Mouse (Mus musculus): ENCODE measurements around the gene Pdk3. TPM values are rescaled to one million over a fixed set of nuclear protein-coding genes. Genes with fewer than 3 reads are reported as not detected.

Gene Pdk3
- polyA plus RNA-seq, 1 experiment from 2014 or later, result 15.2 TPM

DNA sequence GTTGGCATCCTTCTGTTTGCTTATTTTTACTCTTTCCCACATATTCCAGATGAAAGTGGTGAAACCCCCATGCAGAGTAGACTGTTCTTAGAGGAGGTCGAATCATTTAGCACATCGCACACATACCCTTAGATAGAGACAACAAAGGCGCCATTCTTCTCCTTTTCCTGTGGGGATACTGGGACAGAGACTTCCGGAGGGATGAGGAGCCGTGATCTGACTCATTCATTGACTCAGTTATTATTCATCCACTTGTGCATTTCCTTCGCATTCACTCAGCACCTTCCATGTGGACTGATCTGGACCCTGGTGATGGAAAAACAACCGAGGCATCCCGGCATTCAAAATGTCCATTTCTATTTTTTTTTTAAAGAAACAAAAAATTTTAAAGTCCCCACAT, 101.1 kb downstream of the Pdk3 start:
- Histone ChIP-seq H3K9me3 (ENCODE audit: low read length) (no peaks in the 10 kb centered on the region), H3K27me3 (ENCODE audit: insufficient read depth, low read length) (no peaks in the 10 kb centered on the region), H3K27ac (ENCODE audit: low read depth) (no peak overlapping the region), H3K9ac (replicated peaks) (no peak overlapping the region), H3K4me3 (ENCODE audit: low read depth, low read length) (no peak overlapping the region), H3K4me2 (ENCODE audit: low read depth, low read length) (no peak overlapping the region), H3K4me1 (ENCODE audit: insufficient read depth) (no peaks in the 10 kb centered on the region), H3K36me3 (replicated peaks; ENCODE audit: insufficient read depth, low read length) (no peaks in the 10 kb centered on the region)
- DNase-seq, result no peak
- WGBS (ENCODE audit: insufficient replicate concordance), result 78% methylated on average over 8 of the region's 8 CpGs
- TF ChIP-seq EP300 (IDR thresholded peaks at IDR 0.05; ENCODE audit: low read depth), result no peak
- TF ChIP-seq CTCF (IDR thresholded peaks at IDR 0.05; ENCODE audit: low read depth), result no peak
- no peak for ATAC-seq

DNA sequence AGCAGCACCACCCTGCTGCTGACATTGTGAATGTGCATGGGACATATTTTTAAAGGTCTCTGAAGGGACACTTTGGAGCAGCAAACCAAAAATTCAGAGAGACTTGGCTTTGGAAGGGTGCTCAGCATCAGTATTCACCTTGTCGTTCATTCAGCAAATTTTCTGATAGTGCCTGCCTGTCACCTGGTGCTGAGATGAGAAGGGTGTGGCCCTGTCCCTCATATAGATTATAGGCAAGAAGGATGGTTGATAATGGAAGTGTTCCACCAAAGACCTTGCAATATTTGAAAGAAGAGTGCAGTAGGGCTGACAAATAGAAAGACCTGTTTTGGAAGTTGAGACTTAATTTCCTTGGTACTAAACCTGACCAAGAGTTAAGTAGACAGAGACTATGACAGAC, 102.5 kb downstream of the Pdk3 start:
- H3K27ac ChIP-seq (ENCODE audit: low read depth), result no peak overlapping the region
- H3K4me1 ChIP-seq (ENCODE audit: insufficient read depth), result no peaks in the 10 kb centered on the region
- ATAC-seq, result no peak
- DNase-seq, result no peak
- WGBS (ENCODE audit: insufficient replicate concordance), result 75% methylated on average over 1 of the region's 1 CpGs
- no peak overlapping the region for H3K4me2 ChIP-seq (ENCODE audit: low read depth, low read length)
- no peaks in the 10 kb centered on the region for H3K27me3 ChIP-seq (ENCODE audit: insufficient read depth, low read length)
- no peaks in the 10 kb centered on the region for H3K9me3 ChIP-seq (ENCODE audit: low read length)
- no peak overlapping the region for H3K4me3 ChIP-seq (ENCODE audit: low read depth, low read length)
- no peaks in the 10 kb centered on the region for H3K36me3 ChIP-seq (replicated peaks; ENCODE audit: insufficient read depth, low read length)
- no peak for TF ChIP-seq CTCF (IDR thresholded peaks at IDR 0.05; ENCODE audit: low read depth)
- no peak for TF ChIP-seq EP300 (IDR thresholded peaks at IDR 0.05; ENCODE audit: low read depth)
- H3K9ac ChIP-seq (replicated peaks), result no peak overlapping the region

Other genes with a start within 250 kb of the Pdk3 start
- gene Pola1, start 200.0 kb downstream of the Pdk3 start, polyA plus RNA-seq (2015; fragmentation: Nextera tagmentation; extraction: Ambion mirVana), result 4.6 and 5.3 TPM in 2 replicates
- 2.0 and 2.1 TPM in 2 replicates for gene Pcyt1b, start 177.3 kb downstream of the Pdk3 start, polyA plus RNA-seq (2015; fragmentation: Nextera tagmentation; extraction: Ambion mirVana)
- 0.06 TPM in 1 of 2 replicates, not detected in the other for gene AU015836, start 136.5 kb upstream of the Pdk3 start, polyA plus RNA-seq (2015; fragmentation: Nextera tagmentation; extraction: Ambion mirVana)

Measured in liver, postnatal 0 days (tissue).